Mouse (Mus musculus) hindbrain, embryonic 11.5 days (tissue): ENCODE results near the gene Wasf2. TPM values are rescaled to one million over a fixed set of nuclear protein-coding genes. Genes with fewer than 3 reads are reported as not detected.
"Not testable (repeated sequence)": the region's sequence is repeated elsewhere in the genome, so short reads cannot be mapped to it uniquely, and the experiment has no call there.

ENCODE experiments used
- ATAC-seq: fragments of 200-750 bp; cut with Nextera tagmentation; 2 replicates; pipeline ENCODE4 v1.8.0; 2017; ENCODE audit warnings: mild to moderate bottlenecking, moderate TSS enrichment, moderate library complexity; ENCODE audit not compliant: low FRiP score
- DNase-seq: peaks from one replicate; pipeline ENCODE4 v3.0.0-alpha.2; 2015; ENCODE audit warnings: low spot score
- H3K27ac ChIP-seq: fragments of 300-500 bp; sonication (generic); 2 replicates; pipeline ENCODE4 v1.5.1; 2014; ENCODE audit warnings: mild to moderate bottlenecking, low read depth, low read length
- H3K27me3 ChIP-seq: fragments of 300-500 bp; sonication (generic); 2 replicates; pipeline ENCODE4 v1.6.1; 2014; ENCODE audit warnings: mild to moderate bottlenecking, low read length, moderate library complexity, mixed read lengths; ENCODE audit not compliant: control insufficient read depth, insufficient read depth
- H3K36me3 ChIP-seq: fragments of 300-500 bp; sonication (generic); 2 replicates; pipeline ENCODE4 v1.6.1; 2014; ENCODE audit warnings: mild to moderate bottlenecking, low read length, moderate library complexity, mixed read lengths; ENCODE audit not compliant: control insufficient read depth, insufficient read depth
- H3K4me1 ChIP-seq: fragments of 300-500 bp; sonication (generic); replicated peaks from 2 replicates; pipeline ENCODE4 v1.6.1; 2014; ENCODE audit warnings: low read length, mixed read lengths; ENCODE audit not compliant: control insufficient read depth, insufficient read depth
- H3K4me2 ChIP-seq: fragments of 300-500 bp; sonication (generic); replicated peaks from 2 replicates; pipeline ENCODE4 v1.6.1; 2014; ENCODE audit warnings: mild to moderate bottlenecking, low read depth, low read length
- H3K4me3 ChIP-seq: fragments of 300-500 bp; sonication (generic); 2 replicates; pipeline ENCODE4 v1.5.1; 2014; ENCODE audit warnings: low read depth, low read length
- H3K9ac ChIP-seq: fragments of 300-500 bp; sonication (generic); 2 replicates; pipeline ENCODE4 v1.6.1; 2014; ENCODE audit warnings: low read depth, low read length
- H3K9me3 ChIP-seq: fragments of 300-500 bp; sonication (generic); 2 replicates; pipeline ENCODE4 v1.6.1; 2016; ENCODE audit warnings: low read length; ENCODE audit not compliant: control insufficient read depth
- WGBS: fragments of 180-500 bp; shearing (Covaris S2); extraction: QIAGEN DNeasy Blood & Tissue Kit; methylation state at CpG from one replicate; pipeline ENCODE4 v1.1.7; 2014; 5-methylcytosine and 5-hydroxymethylcytosine counted together
- polyA plus RNA-seq: library from polyadenylated mRNA; unstranded; fragments of >200 nt; fragmentation: Nextera tagmentation; extraction: Ambion mirVana; gene quantifications from 2 replicates; pipeline ENCODE4 v1.2.1, GENCODE M21; 2014

Gene Wasf2
- polyA plus RNA-seq, 1 experiment from 2014 or later: 58.4 TPM

DNA sequence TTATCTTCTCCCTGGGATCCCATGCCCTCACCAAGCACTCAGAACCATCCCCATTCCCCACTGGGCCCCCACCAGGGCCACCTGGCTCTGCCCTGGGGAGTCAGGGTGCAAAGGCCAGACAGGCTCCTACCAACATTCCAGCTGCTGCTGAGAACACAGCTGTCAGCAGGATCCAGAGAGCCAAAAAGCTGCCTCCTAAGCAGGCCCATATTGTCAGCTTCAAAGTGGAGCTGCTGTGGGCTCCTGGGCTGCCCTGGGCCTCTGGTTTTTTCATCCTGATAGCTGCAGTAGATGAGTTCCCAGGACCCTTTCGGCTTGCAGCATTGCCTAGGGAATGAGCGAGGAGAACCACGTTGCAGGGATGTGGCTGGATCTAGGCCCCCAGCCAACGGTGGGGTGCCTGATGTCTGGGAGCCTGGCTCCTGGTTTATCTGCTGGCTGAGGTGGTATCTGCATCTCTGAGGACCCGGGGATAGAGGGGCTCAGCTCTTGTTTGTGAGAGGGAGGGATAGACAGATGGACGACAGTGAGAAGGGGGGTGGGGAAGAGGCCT is 36.7 kb upstream of the Wasf2 start:
- H3K27me3 ChIP-seq: no peaks in the 10 kb centered on the region
- DNase-seq (peak; percentile 23), ATAC-seq (no peak)
- no peaks in the 10 kb centered on the region for H3K36me3 ChIP-seq
- no peak overlapping the region for H3K4me3 ChIP-seq
- peak overlapping the region; percentile 65 for H3K27ac ChIP-seq
- H3K9me3 ChIP-seq: no peaks in the 10 kb centered on the region
- no peak overlapping the region for H3K4me2 ChIP-seq
- H3K4me1 ChIP-seq: peaks cover 26% of the 10 kb centered on the region
- 12% methylated on average over 6 of the region's 6 CpGs for WGBS
- H3K9ac ChIP-seq: 0 out of 2 replicates have a peak overlapping the region, but pooled peaks have one; percentile 29

DNA sequence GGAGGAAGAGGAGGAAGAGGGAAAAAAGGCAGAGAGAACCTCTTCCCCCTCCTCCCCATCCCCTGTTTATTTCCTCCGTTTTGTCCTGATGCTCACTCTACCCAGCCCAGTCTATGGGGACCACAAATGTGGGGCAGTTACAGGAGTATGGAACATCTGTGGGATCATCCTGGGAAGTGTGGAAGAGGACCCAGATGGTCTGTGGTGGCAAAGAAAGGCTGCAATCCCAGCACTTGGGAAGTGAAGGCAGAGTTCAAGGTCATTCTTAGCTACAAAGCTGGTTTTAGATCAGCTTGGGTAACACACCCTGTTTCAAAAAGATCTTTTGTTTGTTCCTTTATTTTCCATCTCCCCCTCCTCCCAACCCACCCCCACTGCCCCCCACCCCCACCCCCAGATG is 36.0 kb upstream of the Wasf2 start:
- WGBS: 40% methylated on average over 1 of the region's 1 CpGs
- Histone ChIP-seq H3K4me3 (no peak overlapping the region), H3K36me3 (no peaks in the 10 kb centered on the region), H3K4me2 (no peak overlapping the region), H3K9me3 (no peaks in the 10 kb centered on the region), H3K27ac (peak overlapping the region; percentile 79; the same call in 1 of the 2 replicates), H3K27me3 (no peaks in the 10 kb centered on the region), H3K4me1 (peaks cover 26% of the 10 kb centered on the region), H3K9ac (no peak overlapping the region)
- ATAC-seq (no peak), DNase-seq (no peak)

DNA sequence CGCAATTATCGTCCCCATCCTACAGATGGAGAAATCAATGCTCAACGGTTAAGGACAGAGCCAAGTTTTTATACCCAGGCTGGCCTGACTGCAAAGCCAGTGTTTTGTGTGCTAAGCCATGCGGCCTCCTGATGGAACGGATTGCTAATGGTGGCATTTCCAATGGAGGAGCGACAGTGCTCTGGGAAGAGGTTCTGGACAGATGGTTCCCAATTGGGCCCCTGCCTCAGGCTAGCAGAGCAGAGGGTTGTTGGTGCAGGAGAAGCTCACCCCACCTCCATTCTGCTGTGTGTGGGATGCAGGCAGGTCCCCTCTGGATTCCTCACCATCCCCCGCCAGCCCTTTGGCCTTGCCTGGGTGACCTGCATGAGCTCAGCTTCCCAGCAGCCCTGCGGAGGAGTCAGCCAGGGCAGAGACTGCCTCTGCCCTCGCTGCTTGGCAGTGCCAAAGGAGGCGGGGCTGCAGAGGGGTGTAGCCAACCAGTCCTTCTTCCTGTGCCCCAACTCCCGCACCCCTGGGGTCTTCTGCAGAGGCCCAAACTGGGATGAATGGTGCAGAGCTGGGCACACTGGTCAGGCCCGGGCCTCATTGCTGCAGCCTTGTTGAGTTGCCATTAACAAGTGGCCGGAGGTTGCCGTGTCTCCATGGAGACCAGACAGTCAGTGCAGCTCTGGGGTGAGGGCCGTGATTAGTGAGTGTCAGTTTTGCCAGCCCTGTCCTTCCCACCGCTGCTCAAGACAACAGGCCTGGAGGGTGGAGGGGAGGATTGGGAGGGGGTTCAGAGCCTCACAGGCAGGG is 35.2 kb upstream of the Wasf2 start:
- H3K4me2 ChIP-seq: peak overlapping the region; percentile 36
- no peaks in the 10 kb centered on the region for H3K9me3 ChIP-seq
- ATAC-seq: peak; percentile 91
- H3K4me1 ChIP-seq: peaks cover 26% of the 10 kb centered on the region
- no peaks in the 10 kb centered on the region for H3K36me3 ChIP-seq
- H3K9ac ChIP-seq: 0 out of 2 replicates have a peak overlapping the region, but pooled peaks have one; percentile 37
- peak overlapping the region; percentile 79 for H3K27ac ChIP-seq
- H3K27me3 ChIP-seq: no peaks in the 10 kb centered on the region
- peak; percentile 77 for DNase-seq
- 29% methylated on average over 16 of the region's 16 CpGs for WGBS
- peak overlapping the region; percentile 4; the same call in 1 of the 2 replicates for H3K4me3 ChIP-seq

DNA sequence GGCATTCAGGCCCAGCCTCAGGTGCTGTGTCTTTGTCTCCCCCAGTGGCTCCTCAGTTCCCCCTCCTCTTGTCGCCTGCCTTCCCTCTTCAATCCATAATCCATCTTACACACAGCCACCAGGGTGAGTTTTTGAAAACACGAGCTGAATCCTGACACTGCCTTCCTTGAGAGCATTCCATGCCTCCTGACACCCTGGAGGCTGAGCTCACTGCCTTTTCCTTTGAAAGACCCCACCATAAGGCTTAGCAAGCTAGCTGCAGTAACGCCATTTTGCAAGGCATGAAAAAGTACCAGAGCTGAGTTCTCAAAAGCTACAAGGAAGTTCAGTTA is 34.6 kb upstream of the Wasf2 start:
- H3K27me3 ChIP-seq, H3K4me3 ChIP-seq, H3K36me3 ChIP-seq, H3K9me3 ChIP-seq, ATAC-seq, H3K9ac ChIP-seq, DNase-seq: not testable (repeated sequence)
- H3K4me2 ChIP-seq: peak overlapping the region; percentile 36
- WGBS: 6% methylated on average over 3 of the region's 3 CpGs
- H3K4me1 ChIP-seq: peaks cover 25% of the 10 kb centered on the region
- peak overlapping the region; percentile 79 for H3K27ac ChIP-seq

DNA sequence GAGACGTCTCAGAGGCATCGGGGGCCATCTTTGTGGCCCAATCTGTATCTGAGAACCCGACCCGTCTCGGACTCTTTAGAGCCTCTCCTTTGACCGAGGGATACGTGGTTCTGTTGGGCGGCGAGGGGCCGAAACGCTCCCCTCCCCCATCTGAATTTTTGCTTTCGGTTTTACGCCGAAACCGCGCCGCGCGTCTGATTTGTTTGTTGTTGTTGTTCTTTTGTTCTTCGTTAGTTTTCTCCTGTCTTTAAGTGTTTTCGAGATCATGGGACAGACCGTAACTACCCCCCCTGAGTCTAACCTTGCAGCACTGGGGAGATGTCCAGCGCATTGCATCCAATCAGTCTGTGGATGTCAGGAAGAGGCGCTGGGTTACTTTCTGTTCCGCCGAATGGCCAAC is 33.6 kb upstream of the Wasf2 start:
- H3K27ac ChIP-seq, H3K9me3 ChIP-seq, H3K9ac ChIP-seq, H3K4me2 ChIP-seq, DNase-seq, H3K27me3 ChIP-seq, H3K36me3 ChIP-seq, ATAC-seq, H3K4me3 ChIP-seq: not testable (repeated sequence)
- H3K4me1 ChIP-seq: peaks cover 21% of the 10 kb centered on the region
- WGBS: 0% methylated on average over 10 of the region's 26 CpGs

DNA sequence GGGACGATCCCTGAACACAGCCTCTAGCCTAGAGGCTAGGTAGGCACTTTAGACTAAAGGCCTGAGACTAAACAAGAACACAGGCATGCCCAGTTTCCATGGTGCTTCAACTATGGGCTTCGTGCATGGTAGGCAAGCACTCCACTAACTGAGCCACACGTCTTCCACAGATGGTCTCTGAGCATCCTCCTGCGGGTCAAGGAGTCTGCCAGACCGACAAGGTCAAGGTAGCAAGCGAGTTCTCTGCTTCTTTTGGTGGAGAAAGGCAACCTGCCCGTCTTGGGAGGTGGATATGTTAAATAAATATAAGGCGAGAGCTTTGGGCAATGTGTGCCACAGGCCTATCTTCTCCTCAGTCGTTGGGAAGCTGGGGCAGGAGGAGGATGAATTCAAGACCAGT is 28.6 kb upstream of the Wasf2 start:
- Histone ChIP-seq H3K27ac (no peak overlapping the region), H3K4me3 (no peak overlapping the region), H3K36me3 (no peaks in the 10 kb centered on the region), H3K9ac (no peak overlapping the region), H3K4me2 (no peak overlapping the region), H3K9me3 (no peaks in the 10 kb centered on the region), H3K4me1 (0 out of 2 replicates have a peak, but pooled peaks cover 2% of the 10 kb centered on the region), H3K27me3 (no peaks in the 10 kb centered on the region)
- DNase-seq: no peak
- WGBS: 82% methylated on average over 9 of the region's 9 CpGs
- no peak for ATAC-seq

DNA sequence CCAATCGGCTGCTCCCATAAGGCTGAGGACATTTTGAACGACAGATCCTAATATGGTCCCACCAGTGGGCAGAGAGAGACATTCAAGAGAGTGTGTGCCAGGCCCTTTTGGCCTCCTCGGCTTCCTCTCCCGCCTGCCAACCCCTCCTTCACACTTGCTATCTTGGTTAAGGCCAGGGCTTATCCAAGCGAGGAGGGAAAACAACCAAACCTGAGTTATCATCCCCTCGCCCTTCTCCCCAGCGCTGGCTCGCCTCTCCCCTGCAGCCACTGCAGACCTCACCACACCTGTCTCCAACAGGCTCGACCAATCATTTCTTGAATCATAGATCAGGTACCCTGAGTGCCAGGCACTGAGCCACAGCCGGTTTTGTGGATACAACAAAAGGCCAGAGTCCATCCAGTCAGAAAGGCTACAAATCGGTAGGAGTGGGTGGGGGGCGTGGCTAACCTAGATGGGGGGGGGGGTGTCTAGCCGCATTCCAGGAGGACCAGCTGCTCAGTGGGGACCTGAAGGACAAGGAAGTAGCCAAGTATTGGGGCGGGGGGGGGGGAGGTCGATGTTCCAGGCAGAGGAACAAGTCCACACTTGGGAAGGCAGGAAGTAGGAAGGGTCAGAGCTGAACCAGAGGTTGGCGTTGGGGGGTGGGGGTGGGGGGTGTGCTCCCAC is 26.6 kb upstream of the Wasf2 start:
- Histone ChIP-seq H3K9ac (no peak overlapping the region), H3K27ac (no peak overlapping the region), H3K4me3 (no peak overlapping the region), H3K4me2 (no peak overlapping the region), H3K9me3 (no peaks in the 10 kb centered on the region), H3K27me3 (no peaks in the 10 kb centered on the region), H3K36me3 (no peaks in the 10 kb centered on the region), H3K4me1 (0 out of 2 replicates have a peak, but pooled peaks cover 2% of the 10 kb centered on the region)
- DNase-seq: no peak
- no peak for ATAC-seq
- 22% methylated on average over 14 of the region's 16 CpGs for WGBS

DNA sequence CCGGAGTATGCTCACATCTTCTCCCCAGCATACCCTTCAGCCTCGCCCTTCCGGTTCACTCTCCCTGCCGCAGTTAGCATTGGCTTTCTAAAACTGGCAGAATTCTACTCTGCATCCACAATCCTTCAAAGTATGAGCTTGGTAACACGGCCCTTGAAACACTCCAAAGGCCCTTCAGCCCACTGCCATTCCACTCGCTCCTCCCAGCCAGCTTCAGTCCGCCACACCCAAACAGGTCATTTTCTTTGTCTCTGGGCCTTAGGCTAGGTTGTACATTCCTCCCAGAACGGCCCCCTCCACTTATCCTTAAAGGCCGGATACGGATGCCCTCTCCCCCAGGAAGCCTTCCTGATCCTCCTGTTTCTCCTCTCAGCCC is 26.1 kb upstream of the Wasf2 start:
- no peak overlapping the region for H3K27ac ChIP-seq
- H3K36me3 ChIP-seq: no peaks in the 10 kb centered on the region
- 0 out of 2 replicates have a peak, but pooled peaks cover 2% of the 10 kb centered on the region for H3K4me1 ChIP-seq
- no peak overlapping the region for H3K4me2 ChIP-seq
- no peaks in the 10 kb centered on the region for H3K9me3 ChIP-seq
- no peaks in the 10 kb centered on the region for H3K27me3 ChIP-seq
- ATAC-seq (no peak), DNase-seq (no peak)
- H3K4me3 ChIP-seq: no peak overlapping the region
- WGBS: 43% methylated on average over 10 of the region's 10 CpGs
- H3K9ac ChIP-seq: no peak overlapping the region
